Mouse (Mus musculus): ENCODE results near the gene Ccl1. TPM values are rescaled to one million over a fixed set of nuclear protein-coding genes. Genes with fewer than 3 reads are reported as not detected.

Gene Ccl1
- total RNA-seq, 2 experiments from 2014 or later = not detected

DNA sequence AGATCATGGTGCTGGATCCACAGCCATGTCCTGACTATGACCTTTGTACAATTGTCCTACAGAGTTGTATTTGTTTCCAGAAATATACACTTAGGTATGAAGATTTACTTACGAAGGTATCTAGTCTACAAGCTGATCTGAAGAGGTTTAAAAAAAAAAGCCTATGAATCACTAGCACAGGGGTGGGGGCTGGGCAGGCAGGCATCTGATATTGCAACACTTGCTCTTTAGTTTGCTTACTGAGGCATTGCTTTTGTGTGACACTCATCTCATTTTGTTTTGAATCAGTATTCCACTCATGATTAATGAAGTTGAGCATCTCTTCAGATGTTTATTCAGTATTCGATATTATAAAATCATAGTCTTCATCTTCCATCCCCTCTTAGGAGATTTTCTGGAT lies 169.3 kb downstream of the Ccl1 start:
- no peak for DNase-seq (ENCODE audit: low spot score in 2 of 2)

DNA sequence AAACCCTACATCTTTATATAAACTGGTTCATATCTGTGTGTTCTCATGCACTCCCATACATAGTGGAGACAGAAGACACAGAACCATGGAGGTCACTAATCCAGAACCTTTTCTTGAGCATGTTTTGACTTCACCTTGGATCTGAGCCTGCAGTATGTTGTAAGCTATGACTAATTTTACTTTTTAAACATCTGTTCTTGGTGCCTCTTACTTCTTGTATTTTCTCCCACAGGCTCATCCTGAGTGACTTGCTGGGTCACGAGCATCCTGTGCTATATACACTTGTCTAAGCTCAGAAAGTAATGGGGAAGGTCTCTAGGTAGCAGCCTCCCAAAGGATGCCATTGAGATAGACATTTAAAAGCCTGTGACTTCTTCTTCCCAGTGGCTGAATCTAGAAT lies 172.5 kb downstream of the Ccl1 start:
- DNase-seq (ENCODE audit: low spot score in 2 of 2) = no peak

Other genes starting within 250 kb of the Ccl1 start
- gene Ccl11, start 247.9 kb downstream of the Ccl1 start, total RNA-seq (2021) = under 1 TPM; 0.42 to 0.69 TPM
- gene Ccl12, start 203.8 kb downstream of the Ccl1 start, total RNA-seq (2021) = 1 to 10 TPM in 1 of 2 experiments, not detected in 1; 1.5 TPM
- not detected for gene Ccl8, start 190.5 kb downstream of the Ccl1 start, total RNA-seq (2021)
- 10 to 100 TPM; 15.2 to 18.5 TPM for gene Tmem132e, start 83.2 kb upstream of the Ccl1 start, total RNA-seq (2021)

Data from layer of hippocampus, postnatal 10 days (tissue).